ENCODE assay signal across 13 mouse cellular contexts in the genomic region with DNA sequence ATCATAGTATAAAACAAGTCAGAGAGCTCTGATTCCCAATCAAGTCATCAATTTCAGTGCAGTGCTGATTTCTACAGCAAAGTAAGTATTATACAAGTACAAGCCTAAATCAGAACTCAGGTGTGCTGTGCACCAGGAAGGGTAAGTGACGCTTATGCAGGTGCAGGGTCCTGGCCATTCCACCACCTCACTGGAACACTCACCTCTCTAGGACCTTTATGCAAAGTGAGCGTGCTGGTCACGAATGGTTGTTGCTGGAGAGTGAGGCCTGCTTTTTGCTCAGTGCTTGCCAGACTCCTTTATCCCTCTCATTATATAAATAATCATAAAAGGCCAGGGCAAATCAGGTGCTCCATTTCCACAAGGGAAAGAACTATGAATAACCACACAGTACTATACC. TPM values are rescaled to one million over a fixed set of nuclear protein-coding genes. Genes with fewer than 3 reads are reported as not detected.
"Had no signal": no experiment of that assay in that cellular context is flagged by ENCODE, and none has a peak within 500 bp of the region (broad histone marks: within the 10 kb centered on the region; RNA-seq: fewer than 3 reads in every experiment).

No protein-coding gene starts in this region.

- H3K9ac ChIP-seq: limb, embryonic 13.5 days; liver, embryonic 14.5 days; midbrain, embryonic 12.5 days; neural tube, embryonic 12.5 days had no signal

- H3K4me3 ChIP-seq: layer of hippocampus, adult 2 months; limb, embryonic 13.5 days; midbrain, embryonic 12.5 days; neural tube, embryonic 12.5 days had no signal

- H3K27me3 ChIP-seq: limb, embryonic 13.5 days; midbrain, embryonic 12.5 days; neural tube, embryonic 12.5 days had no signal

- H3K27ac ChIP-seq: layer of hippocampus, adult 2 months; limb, embryonic 13.5 days; liver, embryonic 14.5 days; midbrain, embryonic 12.5 days; neural tube, embryonic 12.5 days; stomach, postnatal 0 days had no signal

- H3K4me2 ChIP-seq: midbrain, embryonic 12.5 days; neural tube, embryonic 12.5 days had no signal

- DNase-seq: kidney, postnatal 10 days; kidney, postnatal 4 days; left cerebral cortex, postnatal 4 days; lung, adult 18-20 months; thymus, postnatal 4 days had no signal

- H3K9me3 ChIP-seq: limb, embryonic 13.5 days; midbrain, embryonic 12.5 days; neural tube, embryonic 12.5 days had no signal

RNA-seq across cellular contexts. Expression of a gene that starts 32.2 kb away (rescaled TPM):
- total RNA-seq: monocyte, adult 5-6 weeks; neutrophil, adult 5-6 weeks had no signal
